Mouse (Mus musculus): ENCODE results near the gene Cdkn1b.

DNA sequence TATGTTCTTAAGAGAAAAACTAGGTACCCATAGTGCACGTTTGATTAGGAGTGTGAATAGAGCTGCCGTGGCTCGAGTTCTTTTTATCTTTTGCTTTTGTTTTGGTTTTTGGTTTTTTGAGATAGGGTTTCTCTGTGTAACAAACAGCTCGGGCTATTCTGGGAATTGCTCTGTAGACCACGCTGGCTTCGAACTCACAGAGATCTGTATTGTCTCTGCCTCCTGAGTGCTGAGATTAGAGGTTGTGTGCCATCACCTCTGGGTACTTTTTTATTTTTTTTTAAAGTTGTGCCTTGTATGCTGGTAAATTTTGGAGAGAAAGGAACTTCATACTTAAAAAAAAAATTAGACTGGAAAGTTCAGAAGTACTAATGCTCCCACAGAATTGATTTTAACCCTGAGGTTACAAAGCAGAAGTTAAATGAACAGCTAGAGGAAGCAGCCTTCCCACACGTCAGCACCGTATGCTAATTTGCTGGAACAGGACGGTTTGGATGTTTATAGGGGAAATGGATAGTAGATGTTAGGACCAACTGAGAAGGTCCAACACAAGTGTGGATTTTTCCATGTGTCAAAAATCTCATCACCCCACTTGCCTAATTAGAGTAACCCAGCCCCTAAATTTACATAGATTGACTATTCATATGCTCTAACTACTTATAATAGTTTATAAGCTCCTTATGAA lies 2.5 kb downstream of the Cdkn1b start:
- TF ChIP-seq CTCF (IDR thresholded peaks at IDR 0.05; ENCODE audit: low read depth) (no peak), EP300 (optimal IDR thresholded peaks at IDR 0.05) (no peak)

All from stomach, postnatal 0 days (tissue).